Mouse (Mus musculus) hindbrain, postnatal 0 days (tissue): ENCODE results near the gene Epb41l2. TPM values are rescaled to one million over a fixed set of nuclear protein-coding genes. Genes with fewer than 3 reads are reported as not detected.
A peak's percentile ranks its signal among the peaks of the same experiment; 100 is the strongest.

Experiments
- ATAC-seq: fragments of 200-750 bp; cut with Nextera tagmentation; 2 replicates; pipeline ENCODE4 v1.8.0; 2017; ENCODE audit warnings: mild to moderate bottlenecking, moderate TSS enrichment, moderate library complexity
- DNase-seq: peaks from one replicate; pipeline ENCODE4 v3.0.0-alpha.2; 2015; ENCODE audit warnings: low spot score
- H3K27ac ChIP-seq: fragments of 300-500 bp; sonication (generic); 2 replicates; pipeline ENCODE4 v1.5.1; 2014; ENCODE audit warnings: mild to moderate bottlenecking
- H3K27me3 ChIP-seq: fragments of 300-500 bp; sonication (generic); 2 replicates; pipeline ENCODE4 v1.6.1; 2014; ENCODE audit warnings: low read length, mixed read lengths; ENCODE audit not compliant: insufficient read depth
- H3K36me3 ChIP-seq: fragments of 300-500 bp; sonication (generic); 2 replicates; pipeline ENCODE4 v1.6.1; 2014; ENCODE audit warnings: low read length, mixed read lengths; ENCODE audit not compliant: insufficient read depth
- H3K4me1 ChIP-seq: fragments of 300-500 bp; sonication (generic); 2 replicates; pipeline ENCODE4 v1.6.1; 2014; ENCODE audit warnings: antibody characterized with exemption, low read length, mixed read lengths; ENCODE audit not compliant: insufficient read depth
- H3K4me2 ChIP-seq: fragments of 300-500 bp; sonication (generic); 2 replicates; pipeline ENCODE4 v1.6.1; 2014; ENCODE audit warnings: low read depth, mild to moderate bottlenecking, low read length, moderate library complexity, mixed read lengths
- H3K4me3 ChIP-seq: fragments of 300-500 bp; sonication (generic); 2 replicates; pipeline ENCODE4 v1.5.1; 2014; ENCODE audit warnings: low read length
- H3K9ac ChIP-seq: fragments of 300-500 bp; sonication (generic); replicated peaks from 2 replicates; pipeline ENCODE4 v1.6.1; 2014; ENCODE audit warnings: mild to moderate bottlenecking, low read length, moderate library complexity, mixed read lengths
- H3K9me3 ChIP-seq: fragments of 300-500 bp; sonication (generic); 2 replicates; pipeline ENCODE4 v1.6.1; 2016; ENCODE audit warnings: low read length, mixed read lengths
- CTCF ChIP-seq: IDR thresholded peaks from 2 replicates; pipeline ENCODE4 v1.5.1; 2016; ENCODE audit warnings: antibody characterized with exemption, control low read depth, low read depth
- WGBS: fragments of 180-500 bp; shearing (Covaris S2); extraction: QIAGEN DNeasy Blood & Tissue Kit; methylation state at CpG from one replicate; pipeline ENCODE4 v1.1.7; 2014; 5-methylcytosine and 5-hydroxymethylcytosine counted together
- polyA plus RNA-seq: library from polyadenylated mRNA; unstranded; fragments of >200 nt; fragmentation: Nextera tagmentation; extraction: Ambion mirVana; gene quantifications from 2 replicates; pipeline ENCODE4 v1.2.1, GENCODE M21; 2015
- total RNA-seq: library from RNA; depleted of rRNA; stranded (reverse); fragments of >200 nt; gene quantifications from 2 replicates; pipeline ENCODE4 v1.2.3, GENCODE M21; 2014

Epb41l2 gene
- total and polyA plus RNA-seq, 2 experiments from 2014 or later = 26.0 to 49.6 TPM

GRCm38 (mm10) chr10:25499323-25500071 is 139.9 kb downstream of the Epb41l2 start:
- Histone ChIP-seq H3K4me3 (no peak overlapping the region), H3K9ac (no peak overlapping the region), H3K9me3 (no peaks in the 10 kb centered on the region), H3K4me1 (no peaks in the 10 kb centered on the region), H3K36me3 (0 out of 2 replicates have a peak, but pooled peaks cover 6% of the 10 kb centered on the region), H3K4me2 (no peak overlapping the region), H3K27ac (no peak overlapping the region), H3K27me3 (no peaks in the 10 kb centered on the region)
- no peak for ATAC-seq
- WGBS = 52% methylated on average over 10 of the region's 10 CpGs
- peak; percentile 57 for TF ChIP-seq CTCF
- DNase-seq = peak; percentile 53

- Histone ChIP-seq H3K4me1 (no peaks in the 10 kb centered on the region), H3K36me3 (0 out of 2 replicates have a peak, but pooled peaks cover 6% of the 10 kb centered on the region), H3K4me3 (no peak overlapping the region), H3K9ac (no peak overlapping the region), H3K27ac (no peak overlapping the region), H3K4me2 (no peak overlapping the region), H3K27me3 (no peaks in the 10 kb centered on the region), H3K9me3 (no peaks in the 10 kb centered on the region)
- DNase-seq = no peak
- TF ChIP-seq CTCF = no peak
- 86% methylated on average over 5 of the region's 5 CpGs for WGBS
- ATAC-seq = no peak
These were observed 143.7 kb downstream of the Epb41l2 start for GRCm38 (mm10) chr10:25503250-25503649.

- Histone ChIP-seq H3K27ac (no peak overlapping the region), H3K4me2 (no peak overlapping the region), H3K4me3 (no peak overlapping the region), H3K9me3 (no peaks in the 10 kb centered on the region), H3K9ac (no peak overlapping the region), H3K27me3 (no peaks in the 10 kb centered on the region), H3K36me3 (no peaks in the 10 kb centered on the region), H3K4me1 (no peaks in the 10 kb centered on the region)
- DNase-seq (no peak), ATAC-seq (no peak)
- 51% methylated on average over 1 of the region's 1 CpGs for WGBS
- no peak for TF ChIP-seq CTCF
These were observed 154.2 kb downstream of the Epb41l2 start for GRCm38 (mm10) chr10:25513821-25514220.

- Histone ChIP-seq H3K36me3 (no peaks in the 10 kb centered on the region), H3K27me3 (no peaks in the 10 kb centered on the region), H3K4me3 (no peak overlapping the region), H3K9ac (no peak overlapping the region), H3K4me2 (no peak overlapping the region), H3K9me3 (no peaks in the 10 kb centered on the region), H3K4me1 (no peaks in the 10 kb centered on the region), H3K27ac (no peak overlapping the region)
- TF ChIP-seq CTCF = no peak
- ATAC-seq (no peak), DNase-seq (no peak)
- WGBS = 59% methylated on average over 3 of the region's 3 CpGs
These were observed 160.4 kb downstream of the Epb41l2 start for GRCm38 (mm10) chr10:25519954-25520353.

GRCm38 (mm10) chr10:25520428-25520827 is 160.8 kb downstream of the Epb41l2 start:
- no peak for ATAC-seq
- H3K9ac ChIP-seq = no peak overlapping the region
- H3K27ac ChIP-seq = no peak overlapping the region
- no peaks in the 10 kb centered on the region for H3K9me3 ChIP-seq
- 87% methylated on average over 5 of the region's 5 CpGs for WGBS
- H3K4me3 ChIP-seq = no peak overlapping the region
- no peaks in the 10 kb centered on the region for H3K36me3 ChIP-seq
- H3K4me1 ChIP-seq = no peaks in the 10 kb centered on the region
- TF ChIP-seq CTCF = no peak
- no peak for DNase-seq
- H3K4me2 ChIP-seq = no peak overlapping the region
- H3K27me3 ChIP-seq = no peaks in the 10 kb centered on the region

GRCm38 (mm10) chr10:25523727-25524126 is 164.1 kb downstream of the Epb41l2 start:
- Histone ChIP-seq H3K4me1 (no peaks in the 10 kb centered on the region), H3K4me3 (no peak overlapping the region), H3K36me3 (no peaks in the 10 kb centered on the region), H3K27me3 (no peaks in the 10 kb centered on the region), H3K9me3 (no peaks in the 10 kb centered on the region), H3K9ac (no peak overlapping the region), H3K27ac (no peak overlapping the region), H3K4me2 (no peak overlapping the region)
- TF ChIP-seq CTCF = no peak
- DNase-seq = no peak
- WGBS = 67% methylated on average over 8 of the region's 8 CpGs
- no peak for ATAC-seq

- ATAC-seq (no peak), DNase-seq (no peak)
- no peaks in the 10 kb centered on the region for H3K36me3 ChIP-seq
- no peak overlapping the region for H3K27ac ChIP-seq
- H3K4me2 ChIP-seq = no peak overlapping the region
- H3K9me3 ChIP-seq = no peaks in the 10 kb centered on the region
- no peak overlapping the region for H3K9ac ChIP-seq
- no peaks in the 10 kb centered on the region for H3K27me3 ChIP-seq
- TF ChIP-seq CTCF = no peak
- no peaks in the 10 kb centered on the region for H3K4me1 ChIP-seq
- 58% methylated on average over 4 of the region's 4 CpGs for WGBS
- H3K4me3 ChIP-seq = no peak overlapping the region
These were observed 166.6 kb downstream of the Epb41l2 start for GRCm38 (mm10) chr10:25526156-25526555.
